Mouse (Mus musculus) adrenal gland, postnatal 10 days (tissue): ENCODE data around the gene Ncbp1. TPM values are rescaled to one million over a fixed set of nuclear protein-coding genes. Genes with fewer than 3 reads are reported as not detected.
"Not testable (repeated sequence)": the region's sequence is repeated elsewhere in the genome, so short reads cannot be mapped to it uniquely, and the experiment has no call there.

ENCODE experiments used
- DNase-seq: peaks from one replicate; pipeline ENCODE4 v3.0.0; 2021; ENCODE audit warnings: mixed read lengths
- total RNA-seq, 2 experiments: library from RNA; stranded (reverse); gene quantifications; 2 replicates each; pipeline ENCODE4 v1.2.3; 2021

Gene Ncbp1
- total RNA-seq, 2 experiments from 2014 or later = 42.8 to 44.1 TPM

GRCm38 (mm10) chr4:46129311-46130004 lies 9.0 kb upstream of the Ncbp1 start:
- no peak for DNase-seq

GRCm38 (mm10) chr4:46130221-46130620 lies 8.2 kb upstream of the Ncbp1 start:
- DNase-seq = peak; percentile 65

GRCm38 (mm10) chr4:46131791-46132190 lies 6.6 kb upstream of the Ncbp1 start:
- no peak for DNase-seq

- peak; percentile 33 for DNase-seq
Observed at GRCm38 (mm10) chr4:46137629-46138286, 655 bp upstream of the Ncbp1 start.

GRCm38 (mm10) chr4:46144323-46144722 lies 5.9 kb downstream of the Ncbp1 start:
- DNase-seq = no peak

GRCm38 (mm10) chr4:46146881-46147280 lies 8.5 kb downstream of the Ncbp1 start:
- no peak for DNase-seq

GRCm38 (mm10) chr4:46151903-46152544 lies 13.6 kb downstream of the Ncbp1 start:
- no peak for DNase-seq

GRCm38 (mm10) chr4:46164027-46164426 lies 25.6 kb downstream of the Ncbp1 start:
- DNase-seq = no peak

GRCm38 (mm10) chr4:46165831-46166230 lies 27.4 kb downstream of the Ncbp1 start:
- no peak for DNase-seq

- no peak for DNase-seq
Observed at GRCm38 (mm10) chr4:46171761-46172160, 33.3 kb downstream of the Ncbp1 start.

- DNase-seq = no peak
Observed at GRCm38 (mm10) chr4:46176313-46176712, 37.9 kb downstream of the Ncbp1 start.

- DNase-seq = no peak
Observed at GRCm38 (mm10) chr4:46177018-46177417, 38.6 kb downstream of the Ncbp1 start.

- no peak for DNase-seq
Observed at GRCm38 (mm10) chr4:46177496-46177895, 39.1 kb downstream of the Ncbp1 start.

- no peak for DNase-seq
Observed at GRCm38 (mm10) chr4:46181168-46181567, 42.8 kb downstream of the Ncbp1 start.

- DNase-seq = no peak
Observed at GRCm38 (mm10) chr4:46182181-46182580, 43.8 kb downstream of the Ncbp1 start.

- DNase-seq = no peak
Observed at GRCm38 (mm10) chr4:46185423-46185822, 47.0 kb downstream of the Ncbp1 start.

GRCm38 (mm10) chr4:46185890-46186289 lies 47.5 kb downstream of the Ncbp1 start:
- DNase-seq = no peak

GRCm38 (mm10) chr4:46186466-46186865 lies 48.1 kb downstream of the Ncbp1 start:
- no peak for DNase-seq

GRCm38 (mm10) chr4:46192011-46192410 lies 53.6 kb downstream of the Ncbp1 start:
- not testable (repeated sequence) for DNase-seq

GRCm38 (mm10) chr4:46195781-46196487 lies 57.5 kb downstream of the Ncbp1 start, which contains the start of gene Xpa:
Xpa (minus strand) TSS chr4:46196311.
- DNase-seq = peak; percentile 95

GRCm38 (mm10) chr4:46196513-46196912 lies 58.1 kb downstream of the Ncbp1 start:
- DNase-seq = peak; percentile 14

GRCm38 (mm10) chr4:46198064-46198463 lies 59.7 kb downstream of the Ncbp1 start:
- DNase-seq = no peak
